Mouse (Mus musculus) heart, adult 2 months (tissue): ENCODE results near the gene Sdsl. TPM values are rescaled to one million over a fixed set of nuclear protein-coding genes. Genes with fewer than 3 reads are reported as not detected.

Experiments used
- DNase-seq, 2 experiments: peaks; one replicate each; pipeline ENCODE4 v3.0.0; 2021
- H3K27ac ChIP-seq: fragments of 200-600 bp; 2 replicates; pipeline ENCODE4 v1.8.1; 2022
- H3K27me3 ChIP-seq: fragments of 200-500 bp; 2 replicates; pipeline ENCODE4 v1.6.1; 2012; ENCODE audit warnings: mild to moderate bottlenecking, low read length, inconsistent platforms, mixed read lengths; ENCODE audit not compliant: control insufficient read depth, insufficient read depth
- H3K36me3 ChIP-seq: fragments of 200-500 bp; 2 replicates; pipeline ENCODE4 v1.6.1; 2012; ENCODE audit warnings: low read length, inconsistent platforms; ENCODE audit not compliant: control insufficient read depth, insufficient read depth
- H3K4me1 ChIP-seq: fragments of 200-500 bp; 2 replicates; pipeline ENCODE4 v1.6.1; 2011; ENCODE audit warnings: low read length; ENCODE audit not compliant: control insufficient read depth, insufficient read depth
- H3K4me3 ChIP-seq: fragments of 200-600 bp; 2 replicates; pipeline ENCODE4 v1.8.1; 2022
- H3K79me2 ChIP-seq: fragments of 200-500 bp; replicated peaks from 2 replicates; pipeline ENCODE4 v1.6.1; 2012; ENCODE audit warnings: mild to moderate bottlenecking, inconsistent platforms, low read length, moderate library complexity, mixed read lengths; ENCODE audit not compliant: control insufficient read depth, insufficient read depth
- H3K9ac ChIP-seq: fragments of 200-500 bp; 2 replicates; pipeline ENCODE4 v1.6.1; 2012; ENCODE audit warnings: low read depth, mild to moderate bottlenecking, control low read depth, inconsistent platforms, low read length, mixed read lengths
- CTCF ChIP-seq: fragments of 200-600 bp; IDR thresholded peaks from 2 replicates; pipeline ENCODE4 v1.8.1; 2022; ENCODE audit warnings: antibody characterized with exemption, mild to moderate bottlenecking, moderate library complexity
- EP300 ChIP-seq: fragments of 200-500 bp; IDR thresholded peaks from 2 replicates; pipeline ENCODE4 v1.6.1; 2011; ENCODE audit warnings: low read depth, low read length, control low read depth; ENCODE audit not compliant: insufficient read depth
- POLR2A ChIP-seq: fragments of 200-500 bp; IDR thresholded peaks from 2 replicates; pipeline ENCODE4 v1.6.1; 2011; ENCODE audit warnings: mild to moderate bottlenecking, low read depth, low read length, control low read depth; ENCODE audit not compliant: insufficient read depth
- WGBS: fragments of 180-500 bp; shearing (Covaris S2); methylation state at CpG from one replicate; pipeline ENCODE4 v1.1.7; 2018; 5-methylcytosine and 5-hydroxymethylcytosine counted together
- intact Hi-C: fragments of 180-260 bp; cut with DNase I; formaldehyde crosslinking; loops from one replicate; pipeline ENCODE4 v1.15.1; 2025
- polyA plus RNA-seq: library from polyadenylated mRNA; depleted of rRNA; stranded (reverse); fragments of >200 nt; gene quantifications from 2 replicates; pipeline ENCODE4 v1.2.3, GENCODE M21; 2012
- total RNA-seq, 2 experiments: library from RNA; stranded (reverse); gene quantifications; 2 replicates each; pipeline ENCODE4 v1.2.3; 2021

The Sdsl gene
- total and polyA plus RNA-seq, 3 experiments, result 8.8 to 12.6 (median 9.8) TPM

GRCm38 (mm10) chr5:120512911-120513555 is 40.4 kb upstream of the Sdsl start:
- WGBS, result 73% methylated on average over 15 of the region's 15 CpGs
- TF ChIP-seq EP300 (no peak), CTCF (no peak), POLR2A (no peak)
- DNase-seq, result no peak
- H3K4me1 ChIP-seq, result peaks cover 38% of the 10 kb centered on the region
- no peak overlapping the region for H3K9ac ChIP-seq
- H3K27me3 ChIP-seq, result no peaks in the 10 kb centered on the region
- H3K79me2 ChIP-seq, result no peaks in the 10 kb centered on the region
- no peak overlapping the region for H3K4me3 ChIP-seq
- H3K27ac ChIP-seq, result no peak overlapping the region
- intact Hi-C loops, result no loop called here
- no peaks in the 10 kb centered on the region for H3K36me3 ChIP-seq

DNA sequence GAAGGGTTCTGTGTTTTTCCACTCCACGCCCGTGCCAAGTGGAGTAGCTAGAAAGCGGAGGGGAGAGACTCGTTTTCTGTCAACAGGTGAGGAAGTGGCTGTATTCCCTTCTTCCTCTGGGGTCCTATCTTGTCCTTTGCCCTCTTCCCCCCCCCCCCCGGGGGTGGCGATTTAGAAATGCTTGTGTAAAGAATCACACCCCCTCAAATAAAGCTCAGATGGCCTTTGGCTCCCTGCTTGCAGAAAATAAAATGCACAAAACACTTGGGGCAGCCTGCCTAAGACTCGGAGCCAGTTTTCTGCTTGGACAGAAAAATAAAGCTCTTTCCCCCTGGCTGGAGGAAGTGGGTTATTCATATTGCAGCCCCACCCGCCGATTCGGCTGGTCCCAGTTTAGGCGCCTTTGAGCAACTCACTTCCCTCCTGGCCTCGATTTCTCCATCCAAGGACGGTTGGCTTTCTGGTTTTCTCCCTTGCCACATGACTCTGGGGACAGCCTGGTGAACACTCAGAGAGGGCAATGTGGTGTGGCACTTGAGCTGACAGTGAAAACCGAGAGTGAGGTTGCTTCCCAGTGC is 39.1 kb upstream of the Sdsl start:
- DNase-seq, result peak; percentile 63 to 73
- H3K4me3 ChIP-seq, result peak overlapping the region; percentile 66
- peak overlapping the region; percentile 60 for H3K9ac ChIP-seq
- no peak for TF ChIP-seq POLR2A
- no peak for TF ChIP-seq EP300
- no peak for TF ChIP-seq CTCF
- no peaks in the 10 kb centered on the region for H3K36me3 ChIP-seq
- no peaks in the 10 kb centered on the region for H3K79me2 ChIP-seq
- H3K27ac ChIP-seq, result peak overlapping the region; percentile 88
- 17% methylated on average over 14 of the region's 14 CpGs for WGBS
- no peaks in the 10 kb centered on the region for H3K27me3 ChIP-seq
- peaks cover 28% of the 10 kb centered on the region for H3K4me1 ChIP-seq
- intact Hi-C loops, result loop anchor here (2.0 kb wide), 1 partner anchor 77 kb away; the partner anchor contains the start of genes Iqcd and Tpcn1

DNA sequence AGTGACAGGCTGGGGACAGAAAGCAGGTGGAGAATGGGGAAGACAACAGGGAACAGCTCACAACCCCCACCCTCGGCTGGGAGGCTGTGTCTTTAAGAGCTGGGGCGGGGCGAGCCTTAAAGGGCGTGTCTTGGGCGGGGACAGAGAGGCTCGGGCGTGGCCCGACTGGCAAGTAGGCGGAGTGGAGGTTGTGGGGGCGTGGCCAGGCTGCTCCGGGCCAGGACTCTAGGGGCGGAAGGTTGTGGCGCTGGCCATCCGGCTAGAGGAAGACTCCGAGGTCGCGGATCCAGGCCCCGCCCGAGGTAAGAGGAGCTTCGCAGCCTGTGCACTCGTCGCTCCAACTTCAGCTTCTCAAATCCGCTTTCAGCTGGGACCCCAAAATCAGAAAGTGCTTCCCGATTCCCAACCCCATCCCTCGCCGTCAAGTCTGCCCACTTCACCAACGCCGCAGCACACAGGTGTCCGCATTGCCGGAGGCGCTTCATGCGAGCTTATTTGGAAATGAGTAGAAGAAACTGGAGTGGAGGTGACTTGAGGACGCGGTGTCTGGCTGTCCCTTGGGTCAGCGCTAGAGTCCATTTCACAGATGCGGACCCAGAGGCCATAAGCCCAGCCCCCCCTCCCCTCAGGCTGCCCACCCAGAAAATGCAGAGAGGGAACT is 38.5 kb upstream of the Sdsl start, which contains the start of gene Slc8b1:
Gene Slc8b1 (plus strand): TSS at position 187 of the 661 bp plus-strand sequence.
- peak; percentile 96 to 99 for DNase-seq
- Histone ChIP-seq H3K27me3 (no peaks in the 10 kb centered on the region), H3K27ac (peak within 1 kb of the TSS; percentile 88), H3K79me2 (no peaks in the 10 kb centered on the region), H3K4me1 (peaks cover 24% of the 10 kb centered on the region), H3K9ac (peak within 1 kb of the TSS; percentile 60), H3K4me3 (peak within 1 kb of the TSS; percentile 66), H3K36me3 (no peaks in the 10 kb centered on the region)
- intact Hi-C loops, result loop anchor here (2.0 kb wide), 1 partner anchor 78 kb away; the partner anchor contains the start of genes Iqcd and Tpcn1
- no peak for TF ChIP-seq EP300
- peak; percentile 93 for TF ChIP-seq POLR2A
- TF ChIP-seq CTCF, result peak; percentile 19; the same call in 1 of the 2 replicates
- WGBS, result 2% methylated on average over 36 of the region's 36 CpGs

- Histone ChIP-seq H3K27me3 (no peaks in the 10 kb centered on the region), H3K4me1 (peaks cover 15% of the 10 kb centered on the region), H3K9ac (no peak overlapping the region), H3K79me2 (no peaks in the 10 kb centered on the region), H3K27ac (no peak overlapping the region), H3K36me3 (no peaks in the 10 kb centered on the region), H3K4me3 (no peak overlapping the region)
- 47% methylated on average over 4 of the region's 4 CpGs for WGBS
- intact Hi-C loops, result loop anchor here (10.0 kb wide), 1 partner anchor 167 kb away; no protein-coding TSS in a partner anchor
- no peak for TF ChIP-seq POLR2A
- no peak for TF ChIP-seq CTCF
- no peak for TF ChIP-seq EP300
- no peak for DNase-seq
Measured at GRCm38 (mm10) chr5:120507311-120507710, 34.7 kb upstream of the Sdsl start.

DNA sequence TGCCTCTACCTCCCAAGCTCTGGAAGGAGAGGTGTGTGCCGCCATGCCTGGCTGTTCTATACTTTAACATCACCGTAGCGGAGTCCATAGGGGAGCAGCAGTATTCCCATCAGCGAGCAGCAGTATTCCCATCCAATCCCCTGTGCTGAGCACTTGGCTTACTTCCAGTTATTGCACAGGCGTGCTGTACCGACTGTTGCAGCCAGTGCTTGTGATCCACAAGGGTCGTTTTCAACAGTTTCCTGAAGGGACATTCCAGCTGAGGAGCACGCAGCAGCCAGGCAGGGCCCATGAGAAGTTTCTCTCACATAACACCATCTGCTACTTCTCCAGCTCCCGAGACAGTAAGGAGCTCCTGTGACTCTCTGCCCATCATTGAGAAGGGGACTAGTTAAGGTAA is 33.9 kb upstream of the Sdsl start:
- Histone ChIP-seq H3K36me3 (no peaks in the 10 kb centered on the region), H3K9ac (no peak overlapping the region), H3K27me3 (no peaks in the 10 kb centered on the region), H3K27ac (no peak overlapping the region), H3K79me2 (no peaks in the 10 kb centered on the region), H3K4me3 (no peak overlapping the region), H3K4me1 (peaks cover 14% of the 10 kb centered on the region)
- WGBS, result 36% methylated on average over 9 of the region's 9 CpGs
- TF ChIP-seq POLR2A (no peak), EP300 (no peak), CTCF (no peak)
- DNase-seq, result no peak
- intact Hi-C loops, result loop anchor here (10.0 kb wide), 1 partner anchor 168 kb away; no protein-coding TSS in a partner anchor

- Histone ChIP-seq H3K27me3 (no peaks in the 10 kb centered on the region), H3K27ac (no peak overlapping the region), H3K4me1 (peaks cover 14% of the 10 kb centered on the region), H3K36me3 (no peaks in the 10 kb centered on the region), H3K9ac (no peak overlapping the region), H3K4me3 (no peak overlapping the region), H3K79me2 (no peaks in the 10 kb centered on the region; the same call in 1 of the 2 replicates)
- 59% methylated on average over 9 of the region's 9 CpGs for WGBS
- intact Hi-C loops, result loop anchor here (1.0 to 10.0 kb wide), 2 partner anchors 100 to 169 kb away; no protein-coding TSS in a partner anchor
- no peak for DNase-seq
- TF ChIP-seq POLR2A (no peak), CTCF (no peak), EP300 (no peak)
Measured at GRCm38 (mm10) chr5:120505781-120506180, 33.2 kb upstream of the Sdsl start.
